Mouse (Mus musculus) limb, embryonic 15.5 days (tissue): ENCODE measurements around the gene Pigf. TPM values are rescaled to one million over a fixed set of nuclear protein-coding genes. Genes with fewer than 3 reads are reported as not detected.

Experiments used
- polyA plus RNA-seq: library from polyadenylated mRNA; unstranded; fragments of >200 nt; fragmentation: Nextera tagmentation; extraction: Ambion mirVana; gene quantifications from 2 replicates; pipeline ENCODE4 v1.2.1, GENCODE M21; 2015

Pigf gene
- polyA plus RNA-seq, 1 experiment from 2014 or later, result 30.4 TPM

Other genes starting within 250 kb of the Pigf start
- gene Tmem247, start 108.1 kb downstream of the Pigf start, polyA plus RNA-seq, result not detected in 2 replicates
- 0.24 TPM in 1 of 2 replicates, not detected in the other for gene Atp6v1e2, start 77.5 kb downstream of the Pigf start, polyA plus RNA-seq
- gene Rhoq, start 62.3 kb downstream of the Pigf start, polyA plus RNA-seq, result 22.0 and 23.0 TPM in 2 replicates
- gene Cript, start 144 bp upstream of the Pigf start, polyA plus RNA-seq, result 101 and 117 TPM in 2 replicates
- 13.1 and 15.5 TPM in 2 replicates for gene Socs5, start 82.3 kb upstream of the Pigf start, polyA plus RNA-seq
- gene Mcfd2, start 240.5 kb upstream of the Pigf start, polyA plus RNA-seq, result 92.1 and 100 TPM in 2 replicates